Mouse (Mus musculus) brain, embryonic 14.5 days (tissue): ENCODE data around the gene Veph1.

Experiments
- CTCF ChIP-seq: fragments of 200-500 bp; IDR thresholded peaks from 2 replicates; pipeline ENCODE4 v1.5.1; 2012; ENCODE audit warnings: inconsistent platforms, mild to moderate bottlenecking, moderate library complexity, borderline replicate concordance; ENCODE audit not compliant: insufficient read depth, insufficient read length; ENCODE audit errors: extremely low read depth
- POLR2A ChIP-seq: fragments of 200-500 bp; IDR thresholded peaks from 2 replicates; pipeline ENCODE4 v1.6.1; 2012; ENCODE audit warnings: mild to moderate bottlenecking, inconsistent platforms, borderline replicate concordance; ENCODE audit not compliant: poor library complexity, insufficient read depth, insufficient read length, severe bottlenecking; ENCODE audit errors: extremely low read depth

GRCm38 (mm10) chr3:66091746-66092145 lies 204.9 kb downstream of the Veph1 start:
- no peak for TF ChIP-seq CTCF
- no peak for TF ChIP-seq POLR2A
